Mouse (Mus musculus) 3T3-L1 (cell line): ENCODE results near the gene Hagh.

Source experiments
- DNase-seq: peaks from one replicate; pipeline ENCODE4 v3.0.0-alpha.2; 2015; ENCODE audit warnings: low read depth, low spot score

The Hagh gene

GRCm38 (mm10) chr17:24902671-24903474, 62.9 kb downstream of the Hagh start:
- DNase-seq = peak; percentile 71

- DNase-seq = no peak
Measured at GRCm38 (mm10) chr17:24903767-24904166, 63.8 kb downstream of the Hagh start.

GRCm38 (mm10) chr17:24907591-24907990, 67.6 kb downstream of the Hagh start:
- DNase-seq = no peak

- no peak for DNase-seq
Measured at GRCm38 (mm10) chr17:24913984-24914383, 74.0 kb downstream of the Hagh start.
